Mouse (Mus musculus): ENCODE data around the gene Slc6a11.

DNA sequence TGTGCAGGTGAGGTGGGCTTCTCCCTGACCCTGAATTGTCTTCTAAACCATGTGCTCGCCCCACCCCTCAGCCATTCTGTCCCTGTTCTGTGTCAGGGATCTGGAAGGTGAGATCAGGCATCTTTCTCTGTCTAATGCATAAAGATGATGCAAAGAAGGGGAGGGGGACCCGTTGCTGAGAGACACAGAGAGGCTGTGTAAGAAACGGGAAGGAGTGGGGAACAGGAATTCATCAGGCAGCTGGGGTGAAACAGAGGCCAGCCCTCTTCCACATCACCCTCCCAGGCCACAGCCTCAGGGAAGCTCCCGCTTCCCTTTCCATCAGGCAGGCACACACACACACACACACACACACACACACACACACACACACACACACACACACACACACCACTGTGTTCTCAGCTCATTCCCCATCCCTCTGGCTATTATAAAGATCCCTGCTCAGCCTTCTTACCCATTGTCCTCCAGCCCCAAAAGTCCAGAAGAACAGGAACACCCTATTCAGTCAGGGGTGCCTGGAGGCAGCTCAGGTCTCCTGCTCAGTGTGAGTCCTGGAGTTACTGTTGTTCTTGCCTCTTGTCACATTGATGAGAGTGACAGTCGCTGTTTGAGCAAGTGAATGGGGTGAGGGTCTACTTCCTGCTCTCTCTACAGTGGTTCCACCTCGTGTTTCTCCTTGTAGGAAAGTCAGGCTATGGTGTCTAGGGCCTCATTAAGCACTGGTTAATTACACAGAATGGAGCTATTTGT lies 108.0 kb downstream of the Slc6a11 start:
- no peak for TF ChIP-seq CTCF (IDR thresholded peaks at IDR 0.05)
- no peak for TF ChIP-seq EP300 (IDR thresholded peaks at IDR 0.05; ENCODE audit: insufficient read depth, low read depth, low read length)
